Mouse (Mus musculus) kidney, adult 2 months (tissue): ENCODE data around the gene Xlr5c. TPM values are rescaled to one million over a fixed set of nuclear protein-coding genes. Genes with fewer than 3 reads are reported as not detected.
"Not testable (repeated sequence)": the region's sequence is repeated elsewhere in the genome, so short reads cannot be mapped to it uniquely, and the experiment has no call there.

Experiments used
- DNase-seq: peaks from one replicate; pipeline ENCODE4 v3.0.0; 2021
- H3K27ac ChIP-seq: fragments of 200-500 bp; 2 replicates; pipeline ENCODE4 v1.5.1; 2012; ENCODE audit warnings: low read depth, low read length, control low read depth, inconsistent platforms; ENCODE audit not compliant: insufficient read depth
- H3K27me3 ChIP-seq: fragments of 200-500 bp; replicated peaks from 2 replicates; pipeline ENCODE4 v1.6.1; 2012; ENCODE audit warnings: mild to moderate bottlenecking, moderate library complexity, low read length, inconsistent platforms; ENCODE audit not compliant: control insufficient read depth, insufficient read depth
- H3K36me3 ChIP-seq: fragments of 200-500 bp; 2 replicates; pipeline ENCODE4 v1.6.1; 2012; ENCODE audit warnings: mild to moderate bottlenecking, moderate library complexity, low read length, inconsistent platforms; ENCODE audit not compliant: control insufficient read depth, insufficient read depth
- H3K4me1 ChIP-seq: fragments of 200-500 bp; 2 replicates; pipeline ENCODE4 v1.6.1; 2011; ENCODE audit warnings: low read length; ENCODE audit not compliant: control insufficient read depth, insufficient read depth
- H3K4me3 ChIP-seq: fragments of 200-500 bp; 2 replicates; pipeline ENCODE4 v1.5.1; 2011; ENCODE audit warnings: mild to moderate bottlenecking, low read depth, low read length, control low read depth; ENCODE audit not compliant: insufficient read depth
- CTCF ChIP-seq: fragments of 200-500 bp; conservative IDR thresholded peaks from 2 replicates; pipeline ENCODE4 v1.5.1; 2011; ENCODE audit warnings: low read depth, mild to moderate bottlenecking, control low read depth, low read length, moderate library complexity, mixed read lengths; ENCODE audit not compliant: insufficient read depth, insufficient read length
- POLR2A ChIP-seq: fragments of 200-500 bp; IDR thresholded peaks from one replicate; pipeline ENCODE4 v1.6.1; 2011; ENCODE audit warnings: low read depth, low read length, control low read depth
- WGBS: fragments of 180-500 bp; shearing (Covaris S2); methylation state at CpG from one replicate; pipeline ENCODE4 v1.1.7; 2018; 5-methylcytosine and 5-hydroxymethylcytosine counted together
- polyA plus RNA-seq: library from polyadenylated mRNA; depleted of rRNA; stranded (reverse); fragments of >200 nt; gene quantifications from 2 replicates; pipeline ENCODE4 v1.2.3, GENCODE M21; 2012; rRNA removed

Xlr5c gene
- polyA plus RNA-seq, result 0.11 TPM in 1 of 2 replicates, not detected in the other

DNA sequence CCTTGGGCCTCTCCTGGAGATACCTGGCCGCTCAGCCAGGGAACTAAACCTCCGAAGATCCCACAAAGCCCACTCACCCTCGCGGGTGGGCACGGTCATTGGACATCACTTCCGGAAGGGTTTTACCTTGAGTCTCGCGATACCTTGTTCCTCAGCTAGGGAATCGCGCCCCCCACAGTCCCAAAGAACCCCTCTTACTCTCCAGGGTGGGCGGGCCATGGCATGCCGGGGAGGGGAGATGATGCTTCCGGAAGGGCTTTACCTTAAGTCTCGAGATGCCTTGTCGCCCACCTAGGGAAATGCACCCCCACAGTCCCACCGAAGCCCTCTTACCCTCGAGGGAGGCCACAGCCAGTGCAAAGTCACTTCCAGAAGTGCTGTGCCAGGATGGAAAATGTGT, at the start of gene Xlr5c, which contains the start of gene Xlr5a:
Gene Xlr5c, minus strand, starts transcription at position 101 of the 400 bp plus-strand sequence.
Gene Xlr5a, minus strand, starts transcription at position 101 of the 400 bp plus-strand sequence.
- DNase-seq, result not testable (repeated sequence)
- 95% methylated on average over 11 of the region's 17 CpGs for WGBS

DNA sequence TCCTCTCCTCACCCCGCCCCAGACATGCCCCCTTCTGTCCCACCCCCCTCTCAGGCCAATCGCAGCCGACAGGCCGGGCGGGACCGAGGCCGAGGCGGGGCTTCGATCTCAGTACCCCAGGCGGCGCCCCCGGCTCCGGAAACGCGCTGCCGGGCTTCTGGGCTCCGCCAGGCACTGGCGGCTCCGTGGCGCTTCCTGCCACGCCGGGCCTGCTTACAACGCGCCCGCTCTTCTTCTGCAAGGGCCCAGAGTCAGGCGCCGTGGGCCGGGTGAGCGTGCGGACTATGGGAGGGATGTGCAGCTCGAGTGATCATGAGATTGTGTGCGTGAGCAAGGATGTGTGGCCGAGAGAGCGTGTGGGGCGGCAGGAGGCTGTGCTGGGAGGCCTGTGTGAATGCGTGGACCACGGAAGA, 49.7 kb upstream of the Xlr5c start, which contains the start of gene Zfp275:
Gene Zfp275, plus strand, starts transcription at position 139 of the 413 bp plus-strand sequence.
- TF ChIP-seq CTCF (no peak), POLR2A (no peak)
- peak; percentile 81 for DNase-seq
- 1% methylated on average over 35 of the region's 37 CpGs for WGBS
- Histone ChIP-seq H3K36me3 (no peaks in the 10 kb centered on the region), H3K27ac (peak within 1 kb of the TSS; percentile 73; the same call in 1 of the 2 replicates), H3K27me3 (no peaks in the 10 kb centered on the region), H3K4me3 (peak within 1 kb of the TSS; percentile 87), H3K4me1 (no peaks in the 10 kb centered on the region)

More for the DNA sequence above, at the start of gene Xlr5c, which contains the start of gene Xlr5a:
- H3K27ac ChIP-seq, H3K4me3 ChIP-seq, H3K4me1 ChIP-seq, H3K27me3 ChIP-seq, H3K36me3 ChIP-seq: not testable (repeated sequence)

- Histone ChIP-seq H3K36me3 (no peaks in the 10 kb centered on the region), H3K27me3 (no peaks in the 10 kb centered on the region), H3K4me3 (peak overlapping the region; percentile 87; the same call in 1 of the 2 replicates), H3K27ac (no peak overlapping the region), H3K4me1 (no peaks in the 10 kb centered on the region)
- 19% methylated on average over 3 of the region's 3 CpGs for WGBS
- DNase-seq, result no peak
- no peak for TF ChIP-seq POLR2A
- no peak for TF ChIP-seq CTCF
Measured at GRCm38 (mm10) chrX:73342068-73342467, 49.3 kb upstream of the Xlr5c start.

- Histone ChIP-seq H3K4me3 (no peak overlapping the region), H3K4me1 (no peaks in the 10 kb centered on the region), H3K27ac (no peak overlapping the region), H3K27me3 (no peaks in the 10 kb centered on the region), H3K36me3 (no peaks in the 10 kb centered on the region)
- no peak for DNase-seq
- no peak for TF ChIP-seq CTCF
- no peak for TF ChIP-seq POLR2A
- 73% methylated on average over 1 of the region's 1 CpGs for WGBS
Measured at GRCm38 (mm10) chrX:73341473-73341872, 48.7 kb upstream of the Xlr5c start.

- 86% methylated on average over 4 of the region's 4 CpGs for WGBS
- no peak for DNase-seq
- Histone ChIP-seq H3K36me3 (no peaks in the 10 kb centered on the region), H3K4me3 (no peak within 1 kb of the TSS), H3K4me1 (no peaks in the 10 kb centered on the region), H3K27me3 (no peaks in the 10 kb centered on the region), H3K27ac (no peak within 1 kb of the TSS)
- TF ChIP-seq CTCF (no peak), POLR2A (no peak)
Measured at GRCm38 (mm10) chrX:73336740-73337139, 44.0 kb upstream of the Xlr5c start, which contains the start of gene Gm45015. TSS of gene Gm45015 (minus strand) at chrX:73336840.

- no peaks in the 10 kb centered on the region for H3K27me3 ChIP-seq
- H3K4me3 ChIP-seq, result no peak overlapping the region
- no peaks in the 10 kb centered on the region for H3K4me1 ChIP-seq
- H3K27ac ChIP-seq, result no peak overlapping the region
- DNase-seq, result no peak
- TF ChIP-seq CTCF (no peak), POLR2A (no peak)
- no peaks in the 10 kb centered on the region for H3K36me3 ChIP-seq
Measured at GRCm38 (mm10) chrX:73333548-73333947, 40.8 kb upstream of the Xlr5c start.

DNA sequence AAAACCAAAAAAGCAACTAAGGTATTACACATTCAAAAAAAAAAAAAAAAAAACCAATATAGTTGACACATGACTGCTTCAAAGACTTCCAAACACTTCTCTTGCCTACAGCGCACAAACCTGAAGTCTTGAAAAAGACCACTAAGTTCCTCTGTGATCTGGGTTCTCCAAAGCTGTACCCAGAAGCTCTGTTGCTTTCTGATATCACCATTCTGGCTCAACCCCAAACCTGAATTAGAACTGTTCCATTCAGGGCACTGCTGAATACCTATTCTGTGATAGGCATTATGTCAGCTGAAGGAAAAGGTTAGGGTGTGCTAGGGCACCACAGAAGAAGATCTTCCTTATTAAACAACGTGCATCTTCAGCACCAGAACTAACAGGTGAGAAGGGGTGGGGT, 34.4 kb upstream of the Xlr5c start:
- H3K36me3 ChIP-seq, result no peaks in the 10 kb centered on the region
- no peak for TF ChIP-seq CTCF
- TF ChIP-seq POLR2A, result no peak
- WGBS, result 85% methylated on average over 2 of the region's 2 CpGs

More for the DNA sequence above, 34.4 kb upstream of the Xlr5c start:
- DNase-seq, result no peak
- Histone ChIP-seq H3K4me1 (no peaks in the 10 kb centered on the region), H3K27ac (no peak overlapping the region), H3K4me3 (no peak overlapping the region), H3K27me3 (no peaks in the 10 kb centered on the region)
